Mouse (Mus musculus) common myeloid progenitor, adult 5-6 weeks (primary cell): Measurements from ENCODE around the gene a. TPM values are rescaled to one million over a fixed set of nuclear protein-coding genes. Genes with fewer than 3 reads are reported as not detected.
A peak's percentile ranks its signal among the peaks of the same experiment; 100 is the strongest.

Experiments
- ATAC-seq: replicated peaks from 2 replicates; pipeline ENCODE4 v1.8.0; 2016; ENCODE audit warnings: low read depth, mild to moderate bottlenecking, moderate TSS enrichment, inconsistent platforms; ENCODE audit not compliant: poor library complexity, severe bottlenecking
- total RNA-seq: library from RNA; stranded (forward); fragments of 200-1000, 187-1606 nt; gene quantifications from 2 replicates; pipeline ENCODE4 v1.2.3, GENCODE M21; 2017

The a gene
- not detected in 2 replicates for total RNA-seq

- peak; percentile 90 for ATAC-seq
These were observed at the start of gene a, which contains the start of gene Raly for GRCm38 (mm10) chr2:154790656-154791483. a (plus strand) TSS chr2:154791402. Raly (plus strand) TSS chr2:154791096.

- no peak for ATAC-seq
These were observed 48.0 kb upstream of the a start for GRCm38 (mm10) chr2:154742911-154743819.

- ATAC-seq: no peak
These were observed 47.3 kb upstream of the a start for GRCm38 (mm10) chr2:154743915-154744314.

- no peak for ATAC-seq
These were observed 42.8 kb upstream of the a start for GRCm38 (mm10) chr2:154748383-154748782.

GRCm38 (mm10) chr2:154749046-154750036, 41.9 kb upstream of the a start:
- ATAC-seq: no peak

- ATAC-seq: 0 out of 2 replicates have a peak, but pooled peaks have one; percentile 37
These were observed 39.3 kb upstream of the a start for GRCm38 (mm10) chr2:154751924-154752323.

GRCm38 (mm10) chr2:154754068-154754560, 37.1 kb upstream of the a start:
- peak; percentile 54; the same call in 1 of the 2 replicates for ATAC-seq

GRCm38 (mm10) chr2:154755791-154756190, 35.4 kb upstream of the a start:
- 0 out of 2 replicates have a peak, but pooled peaks have one; percentile 42 for ATAC-seq

GRCm38 (mm10) chr2:154757691-154758090, 33.5 kb upstream of the a start:
- ATAC-seq: no peak

GRCm38 (mm10) chr2:154758454-154758853, 32.7 kb upstream of the a start:
- no peak for ATAC-seq

- no peak for ATAC-seq
These were observed 28.0 kb upstream of the a start for GRCm38 (mm10) chr2:154763226-154763625.

GRCm38 (mm10) chr2:154764828-154765497, 26.2 kb upstream of the a start:
- ATAC-seq: no peak

GRCm38 (mm10) chr2:154765554-154766008, 25.6 kb upstream of the a start:
- peak; percentile 83 for ATAC-seq

- no peak for ATAC-seq
These were observed 24.2 kb upstream of the a start for GRCm38 (mm10) chr2:154767051-154767450.

- no peak for ATAC-seq
These were observed 21.3 kb upstream of the a start, which contains the start of gene Gm14214 for GRCm38 (mm10) chr2:154769930-154770329. Gm14214 (minus strand) TSS chr2:154770030.

GRCm38 (mm10) chr2:154771604-154772003, 19.6 kb upstream of the a start:
- no peak for ATAC-seq

GRCm38 (mm10) chr2:154774032-154774431, 17.2 kb upstream of the a start:
- ATAC-seq: no peak

GRCm38 (mm10) chr2:154776496-154776895, 14.7 kb upstream of the a start:
- no peak for ATAC-seq

GRCm38 (mm10) chr2:154779648-154780047, 11.6 kb upstream of the a start:
- no peak for ATAC-seq
